Mouse (Mus musculus) right cerebral cortex, adult 18-20 months (tissue): ENCODE results near the gene Pigs.

Experiments used
- DNase-seq: peaks from one replicate; pipeline ENCODE4 v3.0.0; 2022; ENCODE audit warnings: mixed read lengths

Pigs gene

GRCm38 (mm10) chr11:78327634-78328511, at the start of gene Pigs:
Pigs (plus strand) TSS chr11:78328415.
- peak; percentile 96 for DNase-seq

GRCm38 (mm10) chr11:78278853-78279252, 49.4 kb upstream of the Pigs start:
- no peak for DNase-seq

GRCm38 (mm10) chr11:78279586-78279985, 48.6 kb upstream of the Pigs start:
- no peak for DNase-seq

- DNase-seq, result no peak
Measured at GRCm38 (mm10) chr11:78289146-78289763, 39.0 kb upstream of the Pigs start.

GRCm38 (mm10) chr11:78290654-78291053, 37.6 kb upstream of the Pigs start, which contains the start of gene BC030499:
BC030499 (plus strand) TSS chr11:78290841.
- peak; percentile 65 for DNase-seq

GRCm38 (mm10) chr11:78294585-78294984, 33.6 kb upstream of the Pigs start:
- DNase-seq, result no peak

GRCm38 (mm10) chr11:78300917-78301316, 27.3 kb upstream of the Pigs start:
- no peak for DNase-seq

GRCm38 (mm10) chr11:78301357-78302084, 26.7 kb upstream of the Pigs start, which contains the start of gene Spag5:
Spag5 (plus strand) TSS chr11:78301529.
- DNase-seq, result peak; percentile 94

GRCm38 (mm10) chr11:78305272-78305671, 22.9 kb upstream of the Pigs start:
- DNase-seq, result no peak

- no peak for DNase-seq
Measured at GRCm38 (mm10) chr11:78310861-78311511, 17.2 kb upstream of the Pigs start.

- DNase-seq, result no peak
Measured at GRCm38 (mm10) chr11:78313662-78314061, 14.6 kb upstream of the Pigs start.

GRCm38 (mm10) chr11:78318411-78318810, 9.8 kb upstream of the Pigs start:
- no peak for DNase-seq

GRCm38 (mm10) chr11:78322076-78322831, 6.0 kb upstream of the Pigs start:
- no peak for DNase-seq

- DNase-seq, result peak; percentile 91
Measured at GRCm38 (mm10) chr11:78322860-78323259, 5.4 kb upstream of the Pigs start, which contains the start of gene Aldoc. Aldoc (plus strand) TSS chr11:78322968.

GRCm38 (mm10) chr11:78324000-78324785, 4.0 kb upstream of the Pigs start:
- no peak for DNase-seq

- no peak for DNase-seq
Measured at GRCm38 (mm10) chr11:78324965-78325364, 3.2 kb upstream of the Pigs start.

- no peak for DNase-seq
Measured at GRCm38 (mm10) chr11:78327215-78327614, 1.0 kb upstream of the Pigs start.

- DNase-seq, result no peak
Measured at GRCm38 (mm10) chr11:78328512-78329056, 369 bp downstream of the Pigs start.

- DNase-seq, result no peak
Measured at GRCm38 (mm10) chr11:78332676-78333075, 4.5 kb downstream of the Pigs start.

- no peak for DNase-seq
Measured at GRCm38 (mm10) chr11:78333992-78334391, 5.8 kb downstream of the Pigs start.

GRCm38 (mm10) chr11:78337040-78337439, 8.8 kb downstream of the Pigs start:
- DNase-seq, result no peak
